Mouse (Mus musculus) midbrain, embryonic 11.5 days (tissue): ENCODE results near the gene Plac1. TPM values are rescaled to one million over a fixed set of nuclear protein-coding genes. Genes with fewer than 3 reads are reported as not detected.

Source experiments
- ATAC-seq: fragments of 200-750 bp; cut with Nextera tagmentation; 2 replicates; pipeline ENCODE4 v1.8.0; 2017; ENCODE audit warnings: moderate TSS enrichment, moderate library complexity; ENCODE audit not compliant: low FRiP score
- DNase-seq: peaks from one replicate; pipeline ENCODE4 v3.0.0; 2015; ENCODE audit warnings: low spot score; ENCODE audit errors: missing footprints
- H3K27ac ChIP-seq: fragments of 300-500 bp; sonication (generic); 2 replicates; pipeline ENCODE4 v1.5.1; 2014; ENCODE audit warnings: low read depth, low read length
- H3K27me3 ChIP-seq: fragments of 300-500 bp; sonication (generic); 2 replicates; pipeline ENCODE4 v1.6.1; 2014; ENCODE audit warnings: mild to moderate bottlenecking, low read length, moderate library complexity, mixed read lengths; ENCODE audit not compliant: control insufficient read depth, insufficient read depth
- H3K36me3 ChIP-seq: fragments of 300-500 bp; sonication (generic); 2 replicates; pipeline ENCODE4 v1.6.1; 2014; ENCODE audit warnings: mild to moderate bottlenecking, low read length, moderate library complexity, mixed read lengths; ENCODE audit not compliant: control insufficient read depth, insufficient read depth
- H3K4me1 ChIP-seq: fragments of 300-500 bp; sonication (generic); 2 replicates; pipeline ENCODE4 v1.6.1; 2014; ENCODE audit warnings: low read length; ENCODE audit not compliant: control insufficient read depth, insufficient read depth
- H3K4me2 ChIP-seq: fragments of 300-500 bp; sonication (generic); 2 replicates; pipeline ENCODE4 v1.6.1; 2014; ENCODE audit warnings: mild to moderate bottlenecking, moderate library complexity
- H3K4me3 ChIP-seq: fragments of 300-500 bp; sonication (generic); 2 replicates; pipeline ENCODE4 v1.5.1; 2014; ENCODE audit warnings: low read depth, low read length
- H3K9ac ChIP-seq: fragments of 300-500 bp; sonication (generic); 2 replicates; pipeline ENCODE4 v1.6.1; 2014; ENCODE audit warnings: low read length
- H3K9me3 ChIP-seq: fragments of 300-500 bp; sonication (generic); 2 replicates; pipeline ENCODE4 v1.6.1; 2016; ENCODE audit warnings: low read length; ENCODE audit not compliant: control insufficient read depth
- WGBS: fragments of 180-500 bp; shearing (Covaris S2); extraction: QIAGEN DNeasy Blood & Tissue Kit; methylation state at CpG from one replicate; pipeline ENCODE4 v1.1.7; 2014; 5-methylcytosine and 5-hydroxymethylcytosine counted together
- polyA plus RNA-seq: library from polyadenylated mRNA; unstranded; fragments of >200 nt; fragmentation: Nextera tagmentation; extraction: Ambion mirVana; gene quantifications from 2 replicates; pipeline ENCODE4 v1.2.1, GENCODE M21; 2014

The Plac1 gene
- polyA plus RNA-seq, 1 experiment from 2014 or later: 1.9 TPM

- Histone ChIP-seq H3K9ac (no peak overlapping the region), H3K36me3 (no peaks in the 10 kb centered on the region), H3K4me2 (no peak overlapping the region), H3K9me3 (no peaks in the 10 kb centered on the region), H3K4me3 (no peak overlapping the region), H3K27ac (no peak overlapping the region), H3K4me1 (no peaks in the 10 kb centered on the region), H3K27me3 (no peaks in the 10 kb centered on the region)
- ATAC-seq: no peak
- WGBS: 39% methylated on average over 7 of the region's 7 CpGs
- DNase-seq: no peak
Measured at GRCm38 (mm10) chrX:53211756-53212483, 28.0 kb downstream of the Plac1 start.

- 48% methylated on average over 7 of the region's 7 CpGs for WGBS
Measured at GRCm38 (mm10) chrX:53209431-53209830, 30.5 kb downstream of the Plac1 start.

DNA sequence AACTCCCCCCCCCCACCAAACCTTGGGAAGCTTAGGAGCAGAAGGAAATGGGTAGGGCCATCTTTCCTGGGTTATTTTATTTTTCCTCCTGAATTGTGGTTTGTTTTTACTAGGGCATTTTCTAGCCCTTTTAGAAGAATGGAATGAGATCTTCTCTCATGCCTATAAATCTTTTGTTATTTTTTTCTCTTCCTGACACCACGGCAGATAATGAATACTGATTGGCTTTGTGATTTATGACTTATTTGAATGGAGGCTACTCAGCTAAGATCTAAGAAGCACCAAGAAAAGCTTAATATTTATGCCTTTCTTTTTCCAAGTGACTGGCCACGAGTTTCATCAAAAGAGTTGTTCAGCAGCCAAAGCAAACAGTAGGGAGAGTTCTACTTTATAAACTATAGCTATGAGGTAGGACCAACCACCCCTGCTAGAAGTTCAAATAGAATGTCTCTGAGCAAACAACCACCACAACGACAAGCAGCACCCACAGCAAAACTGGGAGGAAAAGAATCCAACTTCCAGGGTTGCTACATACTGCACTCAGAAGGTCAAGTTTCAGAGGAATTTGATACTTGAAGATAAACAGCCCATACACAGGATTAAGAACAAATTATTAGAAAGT lies 35.1 kb downstream of the Plac1 start:
- ATAC-seq: no peak
- no peak overlapping the region for H3K27ac ChIP-seq
- no peaks in the 10 kb centered on the region for H3K27me3 ChIP-seq
- no peaks in the 10 kb centered on the region for H3K36me3 ChIP-seq
- H3K9me3 ChIP-seq: no peaks in the 10 kb centered on the region
- H3K4me1 ChIP-seq: no peaks in the 10 kb centered on the region
- no peak for DNase-seq
- H3K9ac ChIP-seq: no peak overlapping the region
- H3K4me3 ChIP-seq: no peak overlapping the region
- WGBS: 67% methylated on average over 3 of the region's 3 CpGs
- H3K4me2 ChIP-seq: no peak overlapping the region

More at GRCm38 (mm10) chrX:53209431-53209830, 30.5 kb downstream of the Plac1 start:
- Histone ChIP-seq H3K4me1 (no peaks in the 10 kb centered on the region), H3K36me3 (no peaks in the 10 kb centered on the region), H3K4me2 (no peak overlapping the region), H3K27ac (no peak overlapping the region), H3K4me3 (no peak overlapping the region), H3K9me3 (no peaks in the 10 kb centered on the region), H3K27me3 (no peaks in the 10 kb centered on the region), H3K9ac (no peak overlapping the region)
- no peak for ATAC-seq
- no peak for DNase-seq

GRCm38 (mm10) chrX:53201616-53202015 lies 38.3 kb downstream of the Plac1 start:
- H3K4me1 ChIP-seq: no peaks in the 10 kb centered on the region
- no peaks in the 10 kb centered on the region for H3K9me3 ChIP-seq
- no peaks in the 10 kb centered on the region for H3K36me3 ChIP-seq
- H3K4me2 ChIP-seq: no peak overlapping the region
- DNase-seq (no peak), ATAC-seq (no peak)
- H3K4me3 ChIP-seq: no peak overlapping the region
- no peaks in the 10 kb centered on the region for H3K27me3 ChIP-seq
- WGBS: 74% methylated on average over 5 of the region's 5 CpGs
- no peak overlapping the region for H3K9ac ChIP-seq
- H3K27ac ChIP-seq: no peak overlapping the region

- Histone ChIP-seq H3K4me3 (no peak overlapping the region), H3K27me3 (no peaks in the 10 kb centered on the region), H3K36me3 (no peaks in the 10 kb centered on the region), H3K9me3 (no peaks in the 10 kb centered on the region), H3K4me2 (no peak overlapping the region), H3K27ac (no peak overlapping the region), H3K9ac (no peak overlapping the region), H3K4me1 (no peaks in the 10 kb centered on the region)
- 85% methylated on average over 4 of the region's 4 CpGs for WGBS
- ATAC-seq (no peak), DNase-seq (no peak)
Measured at GRCm38 (mm10) chrX:53197681-53198080, 42.2 kb downstream of the Plac1 start.

- Histone ChIP-seq H3K27me3 (no peaks in the 10 kb centered on the region), H3K4me3 (no peak overlapping the region), H3K36me3 (no peaks in the 10 kb centered on the region), H3K4me2 (no peak overlapping the region), H3K9me3 (no peaks in the 10 kb centered on the region), H3K9ac (no peak overlapping the region), H3K27ac (no peak overlapping the region), H3K4me1 (no peaks in the 10 kb centered on the region)
- ATAC-seq (peak; percentile 50; the same call in 1 of the 2 replicates), DNase-seq (no peak)
- 43% methylated on average over 5 of the region's 5 CpGs for WGBS
Measured at GRCm38 (mm10) chrX:53196392-53196791, 43.5 kb downstream of the Plac1 start.

DNA sequence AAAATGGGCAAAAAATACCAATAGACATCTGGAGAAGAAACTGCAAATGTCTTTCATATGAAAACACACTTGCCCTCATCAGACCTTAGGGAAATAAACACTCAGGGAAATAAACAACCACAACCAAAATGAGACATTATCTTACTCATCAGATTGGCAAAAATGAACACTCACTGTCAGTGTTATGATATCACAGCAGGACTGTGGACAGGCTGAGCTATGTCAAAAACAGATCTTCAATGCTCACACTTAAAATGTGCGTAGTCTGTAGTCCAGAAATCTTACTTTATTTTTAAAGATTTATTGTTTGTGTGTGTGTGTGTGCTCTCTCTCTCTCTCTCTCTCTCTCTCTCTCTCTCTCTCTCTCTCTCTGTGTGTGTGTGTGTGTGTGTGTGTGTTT lies 51.2 kb downstream of the Plac1 start:
- H3K4me3 ChIP-seq: no peak overlapping the region
- no peak for ATAC-seq
- H3K4me1 ChIP-seq: no peaks in the 10 kb centered on the region
- WGBS: 100% methylated on average over 1 of the region's 1 CpGs
- H3K36me3 ChIP-seq: no peaks in the 10 kb centered on the region
- H3K27ac ChIP-seq: no peak overlapping the region
- no peak for DNase-seq
- H3K27me3 ChIP-seq: no peaks in the 10 kb centered on the region
- H3K4me2 ChIP-seq: no peak overlapping the region
- H3K9ac ChIP-seq: no peak overlapping the region
- no peaks in the 10 kb centered on the region for H3K9me3 ChIP-seq

GRCm38 (mm10) chrX:53179801-53180200 lies 60.1 kb downstream of the Plac1 start:
- Histone ChIP-seq H3K4me1 (no peaks in the 10 kb centered on the region), H3K4me3 (no peak overlapping the region), H3K9ac (no peak overlapping the region), H3K27me3 (no peaks in the 10 kb centered on the region), H3K4me2 (no peak overlapping the region), H3K36me3 (no peaks in the 10 kb centered on the region), H3K9me3 (no peaks in the 10 kb centered on the region), H3K27ac (no peak overlapping the region)
- WGBS: 81% methylated on average over 3 of the region's 3 CpGs
- no peak for DNase-seq
- no peak for ATAC-seq

GRCm38 (mm10) chrX:53176296-53176695 lies 63.6 kb downstream of the Plac1 start:
- Histone ChIP-seq H3K9ac (no peak overlapping the region), H3K9me3 (no peaks in the 10 kb centered on the region), H3K4me3 (no peak overlapping the region), H3K36me3 (no peaks in the 10 kb centered on the region), H3K27me3 (no peaks in the 10 kb centered on the region), H3K4me1 (no peaks in the 10 kb centered on the region), H3K27ac (no peak overlapping the region), H3K4me2 (no peak overlapping the region)
- ATAC-seq: no peak
- no peak for DNase-seq
- WGBS: 90% methylated on average over 5 of the region's 5 CpGs
